15 mouse cellular contexts compared by ENCODE assay signal in the genomic region with DNA sequence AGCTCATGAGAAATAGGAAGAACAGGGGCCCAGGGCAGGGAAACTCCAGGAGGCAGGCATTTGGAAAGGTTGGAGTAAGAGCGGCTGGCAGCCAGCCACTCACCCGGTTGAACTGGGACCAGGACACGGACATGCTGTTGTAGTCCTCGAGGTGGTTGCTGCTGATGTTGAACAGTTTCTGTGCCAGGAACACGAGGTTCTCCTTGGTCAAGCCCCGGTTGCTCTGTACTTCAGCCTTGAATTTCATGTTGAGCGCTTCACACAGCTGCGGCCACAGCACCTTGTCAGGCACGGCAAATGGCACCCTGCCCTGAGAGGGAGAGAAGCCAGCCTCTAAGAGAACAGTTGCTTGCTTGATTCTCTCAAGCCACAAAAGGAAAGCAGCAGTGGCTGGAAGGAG. TPM values are rescaled to one million over a fixed set of nuclear protein-coding genes. Genes with fewer than 3 reads are reported as not detected.
DNase-seq lines count a peak whose midpoint lies in the region; ATAC-seq lines count a peak whose summit lies in the region.
"Not testable (repeated sequence)": the region's sequence is repeated elsewhere in the genome, so short reads cannot be mapped to it uniquely, and the experiment has no call there.
"Had no signal": no experiment of that assay in that cellular context is flagged by ENCODE, and none has a peak within 500 bp of the region (broad histone marks: within the 10 kb centered on the region; RNA-seq: fewer than 3 reads in every experiment).

No protein-coding gene starts in this region.

- H3K9ac ChIP-seq in embryonic facial prominence, embryonic 15.5 days = not testable (repeated sequence)

- H3K36me3 ChIP-seq in embryonic facial prominence, embryonic 15.5 days = peaks cover 24% of the 10 kb centered on the region

- not testable (repeated sequence) for H3K4me3 ChIP-seq in embryonic facial prominence, embryonic 15.5 days (replicated peaks)

- not testable (repeated sequence) for H3K27me3 ChIP-seq in embryonic facial prominence, embryonic 15.5 days

- 0 out of 2 replicates have a peak, but pooled peaks have one; percentile 21 for ATAC-seq in embryonic facial prominence, embryonic 15.5 days (ENCODE audit: insufficient number of reproducible peaks, low FRiP score, low TSS enrichment, low read depth)

- 77% methylated on average over 9 of the region's 9 CpGs for WGBS in embryonic facial prominence, embryonic 15.5 days

- H3K9me3 ChIP-seq in embryonic facial prominence, embryonic 15.5 days (replicated peaks) = not testable (repeated sequence)

- not testable (repeated sequence) for H3K4me1 ChIP-seq in embryonic facial prominence, embryonic 15.5 days

- peak overlapping the region; percentile 60; the same call in 1 of the 2 replicates for H3K27ac ChIP-seq in embryonic facial prominence, embryonic 15.5 days (replicated peaks)

- H3K4me2 ChIP-seq in embryonic facial prominence, embryonic 15.5 days (replicated peaks) = not testable (repeated sequence)

- intact Hi-C loops in gastrocnemius, postnatal 36 days (cut with DNase I); heart, postnatal 36 days (cut with DNase I): not testable (repeated sequence)

- DNase-seq in adipocyte (ENCODE audit: low spot score) = peak; percentile 79
- DNase-seq in cerebellum, adult 18-20 months = peak; percentile 73 to 79
- DNase-seq in gastrocnemius, postnatal 36 days = peak; percentile 76 to 87
- DNase-seq in heart, postnatal 36 days = peak; percentile 65 to 68
- peak; percentile 22 for DNase-seq in layer of hippocampus, adult 9-11 months
- peak; percentile 22 to 44 for DNase-seq in lung, adult 18-20 months
- DNase-seq in right cerebral cortex, postnatal 36 days (ENCODE audit: low spot score in 2 of 2) = peak; percentile 32 to 45

RNA-seq across cellular contexts. Expression of a gene that starts 19.9 kb away (rescaled TPM):
- 7.2 and 9.2 TPM in 2 replicates for polyA plus RNA-seq in embryonic facial prominence, embryonic 15.5 days (2015; fragmentation: Nextera tagmentation; extraction: Ambion mirVana)
- total RNA-seq in gastrocnemius, postnatal 36 days (2021) = 1 to 10 TPM; 4.4 to 5.0 TPM
- 1 to 10 TPM; 8.5 to 9.5 TPM for total RNA-seq in heart, postnatal 36 days (2021)

RNA-seq across cellular contexts. Expression of a gene that starts 27.9 kb away (rescaled TPM):
- polyA plus RNA-seq in embryonic facial prominence, embryonic 15.5 days (2015; fragmentation: Nextera tagmentation; extraction: Ambion mirVana) = not detected in 2 replicates
- not detected for total RNA-seq in gastrocnemius, postnatal 36 days (2021)
- total RNA-seq in heart, postnatal 36 days (2021) = not detected
- total RNA-seq: G1E; hematopoietic stem cell, adult 5-6 weeks; layer of hippocampus, adult 8-10 months had no signal
- polyA plus RNA-seq: activated CD4-positive, CD25-positive, alpha-beta regulatory T cell, adult 4 months; G1E; intestine, embryonic 15.5 days; lung, postnatal 0 days; midbrain, embryonic 12.5 days had no signal

RNA-seq across cellular contexts. Expression of a gene that starts 30.9 kb away (rescaled TPM):
- 0.64 and 1.1 TPM in 2 replicates for polyA plus RNA-seq in embryonic facial prominence, embryonic 15.5 days (2015; fragmentation: Nextera tagmentation; extraction: Ambion mirVana)
- not detected for total RNA-seq in gastrocnemius, postnatal 36 days (2021)
- not detected for total RNA-seq in heart, postnatal 36 days (2021)
- total RNA-seq: G1E; hematopoietic stem cell, adult 5-6 weeks had no signal
- polyA plus RNA-seq: G1E; lung, postnatal 0 days had no signal

RNA-seq across cellular contexts. Expression of a gene that starts 52.6 kb away (rescaled TPM):
- polyA plus RNA-seq in embryonic facial prominence, embryonic 15.5 days (2015; fragmentation: Nextera tagmentation; extraction: Ambion mirVana) = 31.0 and 33.2 TPM in 2 replicates
- 10 to 100 TPM; 35.0 to 44.5 TPM for total RNA-seq in gastrocnemius, postnatal 36 days (2021)
- 10 to 100 TPM; 54.3 to 62.1 TPM for total RNA-seq in heart, postnatal 36 days (2021)

RNA-seq across cellular contexts. Expression of a gene that starts 59.9 kb away (rescaled TPM):
- 24.9 and 25.3 TPM in 2 replicates for polyA plus RNA-seq in embryonic facial prominence, embryonic 15.5 days (2015; fragmentation: Nextera tagmentation; extraction: Ambion mirVana)
- 100 to 1,000 TPM; 103 to 135 TPM for total RNA-seq in gastrocnemius, postnatal 36 days (2021)
- 10 to 100 TPM; 62.7 to 62.8 TPM for total RNA-seq in heart, postnatal 36 days (2021)

Comparison
In these comparisons a context has a peak if more than half of its experiments do, and no peak if none do; other contexts are left out.
1. DNase-seq: peak in every context shown above with its lines; median percentile 82 in gastrocnemius, postnatal 36 days; 79 in adipocyte; 76 in cerebellum, adult 18-20 months; 66 in heart, postnatal 36 days; 38 in right cerebral cortex, postnatal 36 days; 33 in lung, adult 18-20 months; 22 in layer of hippocampus, adult 9-11 months.